ENCODE assay signal across 9 mouse cellular contexts in the genomic region with DNA sequence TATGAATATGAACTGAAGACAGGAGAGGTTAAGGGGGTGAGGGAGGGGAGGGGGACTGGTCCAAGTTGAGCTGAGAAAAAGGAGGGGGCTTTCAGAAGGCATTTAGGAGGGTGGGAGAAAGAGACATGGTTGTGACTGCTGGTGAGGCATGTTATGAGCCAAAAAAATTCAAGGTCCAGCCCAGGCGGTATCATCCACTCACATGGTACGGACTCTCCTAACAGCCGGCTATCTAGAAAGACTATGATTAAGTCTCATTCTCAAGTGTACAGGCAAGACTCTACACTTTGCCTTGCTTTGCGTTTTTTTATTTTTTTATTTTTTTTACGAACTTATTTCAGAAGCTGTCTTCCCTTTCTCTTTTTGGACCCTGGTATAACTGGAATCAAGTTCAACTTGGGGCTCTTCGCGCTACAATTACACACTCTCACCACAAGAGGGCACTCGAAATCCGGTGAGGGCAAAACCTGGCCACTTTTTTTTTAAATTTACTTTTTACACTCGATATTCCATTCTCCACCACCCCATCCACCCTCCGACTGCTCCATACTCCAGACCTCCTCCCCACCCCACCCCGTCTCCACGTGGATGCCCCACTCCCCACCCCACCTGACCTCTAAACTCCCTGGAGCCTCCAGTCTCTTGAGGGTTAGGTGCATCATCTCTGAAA.
DNase-seq lines count a peak whose midpoint lies in the region; ATAC-seq and TF ChIP-seq lines count a peak whose summit lies in the region.
"Had no signal": no experiment of that assay in that cellular context is flagged by ENCODE, and none has a peak within 500 bp of the region (broad histone marks: within the 10 kb centered on the region; RNA-seq: fewer than 3 reads in every experiment).

No protein-coding gene starts in this region.

- no peak for TF ChIP-seq EP300 in MEL (IDR thresholded peaks at IDR 0.05; ENCODE audit: low read depth in 1 of 2, low read length in 2 of 2)
- no peak for TF ChIP-seq EP300 in heart, postnatal 0 days (IDR thresholded peaks at IDR 0.05; ENCODE audit: low read depth)

- no peaks in the 10 kb centered on the region for H3K9me3 ChIP-seq in MEL (replicated peaks; ENCODE audit: insufficient read depth, low read length)
- H3K9me3 ChIP-seq in heart, postnatal 0 days (replicated peaks; ENCODE audit: control insufficient read depth, low read length): peaks cover 6% of the 10 kb centered on the region; the same call in 1 of the 2 replicates
- H3K9me3 ChIP-seq: heart, embryonic 15.5 days had no signal

- DNase-seq in layer of hippocampus, adult 2 months (ENCODE audit: low spot score in 2 of 2): peak in 1 of 2 experiments; percentile 54
- DNase-seq in layer of hippocampus, adult 11-12 months (ENCODE audit: low spot score): no peak
- DNase-seq in MEL (ENCODE audit: low read depth, low spot score): peak; percentile 48
- DNase-seq in c-Kit-positive CD71-positive TER-119-positive erythroid progenitor cells, embryonic 14.5 days (ENCODE audit: low spot score): peak; percentile 22
- peak; percentile 56 for DNase-seq in heart, postnatal 0 days (ENCODE audit: low spot score)
- DNase-seq in lung, adult 2 months: peak; percentile 20
- no peak for DNase-seq in right cerebral cortex, postnatal 25 days

- no peak overlapping the region for H3K9ac ChIP-seq in MEL (ENCODE audit: control insufficient read depth, low read depth, low read length, poor library complexity, severe bottlenecking)
- H3K9ac ChIP-seq in heart, postnatal 0 days (replicated peaks; ENCODE audit: low read depth, low read length): no peak overlapping the region
- H3K9ac ChIP-seq: heart, embryonic 15.5 days had no signal

- H3K79me2 ChIP-seq in MEL (ENCODE audit: control insufficient read depth, insufficient read depth, low read length, poor library complexity): no peaks in the 10 kb centered on the region

- ATAC-seq in heart, postnatal 0 days (ENCODE audit: insufficient read depth, low read depth): no peak

- no peak overlapping the region for H3K4me3 ChIP-seq in layer of hippocampus, adult 2 months
- no peak overlapping the region for H3K4me3 ChIP-seq in MEL (ENCODE audit: control insufficient read depth in 1 of 2, insufficient read depth in 1 of 2, low read depth in 2 of 2, low read length in 2 of 2)
- H3K4me3 ChIP-seq in heart, postnatal 0 days (ENCODE audit: low read depth, low read length): no peak overlapping the region
- H3K4me3 ChIP-seq in lung, adult 2 months (replicated peaks; ENCODE audit: extremely low read depth, low read depth, low read length): no peak overlapping the region
- no peak overlapping the region for H3K4me3 ChIP-seq in small intestine, adult 2 months (ENCODE audit: low read depth, low read length)
- H3K4me3 ChIP-seq: heart, embryonic 15.5 days had no signal

- H3K4me2 ChIP-seq in heart, postnatal 0 days (ENCODE audit: low read depth, low read length): no peak overlapping the region
- H3K4me2 ChIP-seq: heart, embryonic 15.5 days had no signal

- H3K36me3 ChIP-seq in MEL (ENCODE audit: control insufficient read depth in 1 of 2, insufficient read depth in 2 of 2, low read length in 2 of 2): no peaks in the 10 kb centered on the region
- H3K36me3 ChIP-seq in heart, postnatal 0 days (replicated peaks; ENCODE audit: control insufficient read depth, insufficient read depth, low read length): no peaks in the 10 kb centered on the region
- no peaks in the 10 kb centered on the region for H3K36me3 ChIP-seq in small intestine, adult 2 months (ENCODE audit: control insufficient read depth, insufficient read depth, low read length)
- H3K36me3 ChIP-seq: heart, embryonic 15.5 days had no signal

- no peak overlapping the region for H3K27ac ChIP-seq in layer of hippocampus, adult 2 months
- no peak overlapping the region for H3K27ac ChIP-seq in MEL (ENCODE audit: control insufficient read depth, low read depth, low read length)
- H3K27ac ChIP-seq in heart, postnatal 0 days (ENCODE audit: low read depth): no peak overlapping the region
- H3K27ac ChIP-seq in small intestine, adult 2 months (ENCODE audit: insufficient read depth, low read depth, low read length): no peak overlapping the region
- H3K27ac ChIP-seq: heart, embryonic 15.5 days had no signal

- TF ChIP-seq POLR2A in MEL (IDR thresholded peaks at IDR 0.05; ENCODE audit: control insufficient read depth in 1 of 2, insufficient read depth in 1 of 2, low read depth in 1 of 2, low read length in 2 of 2, poor library complexity in 1 of 2): no peak
- no peak for TF ChIP-seq POLR2A in lung, adult 2 months (IDR thresholded peaks at IDR 0.05; ENCODE audit: borderline replicate concordance, extremely low read depth, low read depth, low read length)
- TF ChIP-seq POLR2A in small intestine, adult 2 months (IDR thresholded peaks at IDR 0.05; ENCODE audit: low read depth, low read length): no peak

- WGBS in heart, postnatal 0 days: 25% methylated on average over 13 of the region's 13 CpGs
- WGBS in lung, adult 2 months: 27% methylated on average over 13 of the region's 13 CpGs
- 24% methylated on average over 13 of the region's 13 CpGs for WGBS in small intestine, adult 2 months

- no peaks in the 10 kb centered on the region for H3K4me1 ChIP-seq in MEL (ENCODE audit: control insufficient read depth in 1 of 2, insufficient read depth in 2 of 2, low read length in 2 of 2)
- H3K4me1 ChIP-seq in heart, postnatal 0 days (ENCODE audit: control insufficient read depth, insufficient read depth): 0 out of 2 replicates have a peak, but pooled peaks cover 3% of the 10 kb centered on the region
- H3K4me1 ChIP-seq in lung, adult 2 months (ENCODE audit: control insufficient read depth, insufficient read depth, low read length): no peaks in the 10 kb centered on the region
- H3K4me1 ChIP-seq in small intestine, adult 2 months (ENCODE audit: control insufficient read depth, insufficient read depth, insufficient read length, low read length): no peaks in the 10 kb centered on the region
- H3K4me1 ChIP-seq: heart, embryonic 15.5 days had no signal

- H3K27me3 ChIP-seq in MEL (ENCODE audit: control insufficient read depth in 1 of 2, insufficient read depth in 2 of 2, low read length in 2 of 2): no peaks in the 10 kb centered on the region
- no peaks in the 10 kb centered on the region for H3K27me3 ChIP-seq in heart, postnatal 0 days (ENCODE audit: control insufficient read depth, insufficient read depth, low read length)
- no peaks in the 10 kb centered on the region for H3K27me3 ChIP-seq in small intestine, adult 2 months (ENCODE audit: control insufficient read depth, insufficient read depth, low read length)
- H3K27me3 ChIP-seq: heart, embryonic 15.5 days had no signal

- TF ChIP-seq CTCF in layer of hippocampus, adult 2 months (conservative IDR thresholded peaks at IDR 0.05): peak; percentile 89
- peak; percentile 56 to 73 (median 67) for TF ChIP-seq CTCF in MEL (IDR thresholded peaks at IDR 0.05 in 2 of 3, conservative IDR thresholded peaks at IDR 0.05 in 1 of 3; ENCODE audit: control insufficient read depth in 1 of 3, insufficient read depth in 1 of 3, low read depth in 2 of 3, low read length in 3 of 3, poor library complexity in 1 of 3, severe bottlenecking in 1 of 3)
- TF ChIP-seq CTCF in heart, postnatal 0 days (IDR thresholded peaks at IDR 0.05; ENCODE audit: low read depth): peak; percentile 61
- TF ChIP-seq CTCF in lung, adult 2 months (IDR thresholded peaks at IDR 0.05; ENCODE audit: insufficient read depth, low read length): peak; percentile 57
- TF ChIP-seq CTCF in small intestine, adult 2 months (IDR thresholded peaks at IDR 0.05; ENCODE audit: extremely low read depth, insufficient read length, insufficient replicate concordance, low read depth, low read length): peak; percentile 67; the same call in 1 of the 2 replicates

- TF ChIP-seq RAD21 in MEL (IDR thresholded peaks at IDR 0.05; ENCODE audit: low read depth, low read length): peak; percentile 65

TF ChIP-seq in MEL, 35 proteins besides CTCF, POLR2A, EP300 and RAD21:
- TF ChIP-seq ZNF384 (IDR thresholded peaks at IDR 0.05; ENCODE audit: low read depth, low read length) (peak; percentile 90), MAX (IDR thresholded peaks at IDR 0.05; ENCODE audit: low read length) (no peak), ZC3H11A (IDR thresholded peaks at IDR 0.05; ENCODE audit: low read depth, low read length) (peak; percentile 34; the same call in 1 of the 2 replicates), GATA1 (IDR thresholded peaks at IDR 0.05; ENCODE audit: low read depth, low read length) (no peak), SMC3 (IDR thresholded peaks at IDR 0.05; ENCODE audit: low read depth, low read length) (peak; percentile 62)

Comparison
In these comparisons a context has a peak if more than half of its experiments do, and no peak if none do; other contexts are left out.
1. DNase-seq: peak in MEL (single experiment), c-Kit-positive CD71-positive TER-119-positive erythroid progenitor cells, embryonic 14.5 days (single experiment), heart, postnatal 0 days (single experiment) and lung, adult 2 months (single experiment); none in layer of hippocampus, adult 11-12 months (single experiment) and right cerebral cortex, postnatal 25 days (single experiment).
2. Peak in every context shown above with its lines, with median percentiles within 50 percentile points of each other: CTCF ChIP-seq.